ENCODE assay signal across 21 mouse cellular contexts in genomic region chr3:153599179-153599578, GRCm38 (mm10).
"Had no signal": no experiment of that assay in that cellular context is flagged by ENCODE, and none has a peak within 500 bp of the region (broad histone marks: within the 10 kb centered on the region; RNA-seq: fewer than 3 reads in every experiment).

No protein-coding gene starts in this region.

- H3K36me3 ChIP-seq: limb, embryonic 12.5 days; limb, embryonic 15.5 days; liver, embryonic 15.5 days; lung, embryonic 15.5 days; midbrain, embryonic 12.5 days; midbrain, embryonic 15.5 days; neural tube, embryonic 13.5 days; stomach, embryonic 15.5 days had no signal

- H3K27ac ChIP-seq: left cerebral cortex, adult 2 months; limb, embryonic 12.5 days; limb, embryonic 15.5 days; liver, embryonic 15.5 days; lung, embryonic 15.5 days; midbrain, embryonic 12.5 days; midbrain, embryonic 15.5 days; neural tube, embryonic 13.5 days; stomach, embryonic 15.5 days had no signal

- ATAC-seq: intestine, embryonic 16.5 days; midbrain, embryonic 15.5 days had no signal

- H3K4me1 ChIP-seq: limb, embryonic 15.5 days; lung, embryonic 15.5 days; midbrain, embryonic 15.5 days; stomach, embryonic 15.5 days had no signal

- H3K27me3 ChIP-seq: limb, embryonic 12.5 days; limb, embryonic 15.5 days; liver, embryonic 15.5 days; lung, embryonic 15.5 days; midbrain, embryonic 12.5 days; midbrain, embryonic 15.5 days; neural tube, embryonic 13.5 days; stomach, embryonic 15.5 days had no signal

- DNase-seq: kidney, adult 18-20 months; kidney, adult 9 months; kidney, postnatal 14 days; kidney, postnatal 4 days; lung, adult 18-20 months; lung, postnatal 10 days; lung, postnatal 36 days; right cerebral cortex, postnatal 25 days; spleen, adult 18-20 months; thymus, postnatal 25 days had no signal

- H3K9me3 ChIP-seq: limb, embryonic 12.5 days; limb, embryonic 15.5 days; liver, embryonic 15.5 days; lung, embryonic 15.5 days; midbrain, embryonic 12.5 days; midbrain, embryonic 15.5 days; neural tube, embryonic 13.5 days; stomach, embryonic 15.5 days had no signal

- H3K4me3 ChIP-seq: left cerebral cortex, adult 2 months; limb, embryonic 12.5 days; limb, embryonic 15.5 days; liver, embryonic 15.5 days; lung, embryonic 15.5 days; midbrain, embryonic 12.5 days; midbrain, embryonic 15.5 days; myocyte; neural tube, embryonic 13.5 days; stomach, embryonic 15.5 days had no signal
